Mouse (Mus musculus) intestine, embryonic 14.5 days (tissue): ENCODE measurements at regions not wholly inside any gene's neighbourhood (a gene's known extent, or its start where the extent isn't known, plus 50 kb on each side); places are given as distances from the start of the nearest gene placed in this dataset.
"Not testable (repeated sequence)": the region's sequence is repeated elsewhere in the genome, so short reads cannot be mapped to it uniquely, and the experiment has no call there.

ENCODE experiments used
- ATAC-seq: fragments of 200-750 bp; cut with Nextera tagmentation; replicated peaks from 2 replicates; pipeline ENCODE4 v1.8.0; 2017; ENCODE audit warnings: low read depth, moderate number of reproducible peaks, moderate TSS enrichment, moderate library complexity; ENCODE audit not compliant: low FRiP score, low TSS enrichment
- DNase-seq: peaks from one replicate; pipeline ENCODE4 v3.0.0-alpha.2; 2018; ENCODE audit warnings: low spot score
- H3K27ac ChIP-seq: fragments of 300-500 bp; sonication (generic); 2 replicates; pipeline ENCODE4 v1.5.1; 2014; ENCODE audit warnings: low read depth, mild to moderate bottlenecking, control low read depth
- H3K27me3 ChIP-seq: fragments of 300-500 bp; sonication (generic); replicated peaks from 2 replicates; pipeline ENCODE4 v1.6.1; 2014; ENCODE audit warnings: low read length, control low read depth; ENCODE audit not compliant: control insufficient read depth, insufficient read depth
- H3K36me3 ChIP-seq: fragments of 300-500 bp; sonication (generic); 2 replicates; pipeline ENCODE4 v1.6.1; 2014; ENCODE audit warnings: low read length, control low read depth; ENCODE audit not compliant: control insufficient read depth, insufficient read depth
- H3K4me1 ChIP-seq: fragments of 300-500 bp; sonication (generic); replicated peaks from 2 replicates; pipeline ENCODE4 v1.6.1; 2014; ENCODE audit warnings: low read length, control low read depth, mixed read lengths; ENCODE audit not compliant: control insufficient read depth, insufficient read depth
- H3K4me2 ChIP-seq: fragments of 300-500 bp; sonication (generic); 2 replicates; pipeline ENCODE4 v1.6.1; 2014; ENCODE audit warnings: low read length
- H3K4me3 ChIP-seq: fragments of 300-500 bp; sonication (generic); 2 replicates; pipeline ENCODE4 v1.5.1; 2014; ENCODE audit warnings: low read depth, low read length, control low read depth, mixed read lengths
- H3K9ac ChIP-seq: fragments of 300-500 bp; sonication (generic); 2 replicates; pipeline ENCODE4 v1.6.1; 2014; ENCODE audit warnings: mild to moderate bottlenecking, low read length
- H3K9me3 ChIP-seq: fragments of 300-500 bp; sonication (generic); 2 replicates; pipeline ENCODE4 v1.6.1; 2016; ENCODE audit warnings: low read length, control low read depth; ENCODE audit not compliant: control insufficient read depth
- WGBS: fragments of 180-500 bp; shearing (Covaris S2); extraction: QIAGEN DNeasy Blood & Tissue Kit; methylation state at CpG from one replicate; pipeline ENCODE4 v1.1.7; 2014; 5-methylcytosine and 5-hydroxymethylcytosine counted together

DNA sequence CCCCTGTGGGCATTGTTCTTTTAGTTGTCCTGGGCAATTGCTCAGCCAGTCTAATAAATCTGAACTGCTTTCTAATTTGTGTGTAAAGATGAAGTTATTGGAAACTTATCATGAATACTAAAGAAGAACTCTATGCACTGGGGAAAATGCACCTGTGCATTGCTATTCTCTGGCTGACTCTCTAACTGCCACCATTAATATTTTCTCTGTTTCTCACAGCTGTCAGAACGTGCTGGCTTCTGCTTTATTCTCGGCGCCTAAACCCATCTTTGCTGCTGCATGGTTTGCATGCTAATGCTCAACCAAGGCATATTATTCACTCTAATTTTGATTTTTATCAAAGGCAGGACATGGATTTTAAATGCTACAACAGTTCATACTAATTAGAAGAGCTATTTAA is 128.9 kb upstream of the Gm527 start:
- 85% methylated on average over 3 of the region's 3 CpGs for WGBS
- Histone ChIP-seq H3K9ac (no peak overlapping the region), H3K27ac (no peak overlapping the region), H3K4me1 (no peaks in the 10 kb centered on the region), H3K4me3 (no peak overlapping the region), H3K36me3 (no peaks in the 10 kb centered on the region), H3K4me2 (no peak overlapping the region), H3K9me3 (no peaks in the 10 kb centered on the region), H3K27me3 (no peaks in the 10 kb centered on the region)
- no peak for DNase-seq
- no peak for ATAC-seq

DNA sequence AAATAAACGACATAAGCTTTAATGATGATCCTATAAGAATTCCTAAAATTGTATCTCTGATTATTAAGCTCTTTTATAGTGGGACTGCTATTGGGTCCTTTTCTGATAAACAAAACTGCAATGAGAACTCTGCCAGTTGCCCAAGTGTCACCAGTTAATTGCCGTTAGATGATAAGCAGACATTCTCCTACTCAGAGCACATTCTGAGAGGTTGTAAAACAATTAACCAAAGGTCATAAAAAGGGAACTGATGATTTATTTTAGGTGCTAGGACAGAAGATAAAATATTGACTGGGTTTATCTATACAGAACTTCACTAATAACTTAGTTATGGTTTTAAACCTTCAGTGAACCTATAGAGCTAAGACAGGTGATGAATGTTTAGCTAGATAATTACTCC is 109.2 kb upstream of the Gm527 start:
- H3K36me3 ChIP-seq, H3K4me2 ChIP-seq, H3K9me3 ChIP-seq, H3K27me3 ChIP-seq, DNase-seq, H3K9ac ChIP-seq, H3K4me1 ChIP-seq, ATAC-seq, H3K27ac ChIP-seq, H3K4me3 ChIP-seq: not testable (repeated sequence)
- WGBS: 11% methylated on average over 2 of the region's 2 CpGs

DNA sequence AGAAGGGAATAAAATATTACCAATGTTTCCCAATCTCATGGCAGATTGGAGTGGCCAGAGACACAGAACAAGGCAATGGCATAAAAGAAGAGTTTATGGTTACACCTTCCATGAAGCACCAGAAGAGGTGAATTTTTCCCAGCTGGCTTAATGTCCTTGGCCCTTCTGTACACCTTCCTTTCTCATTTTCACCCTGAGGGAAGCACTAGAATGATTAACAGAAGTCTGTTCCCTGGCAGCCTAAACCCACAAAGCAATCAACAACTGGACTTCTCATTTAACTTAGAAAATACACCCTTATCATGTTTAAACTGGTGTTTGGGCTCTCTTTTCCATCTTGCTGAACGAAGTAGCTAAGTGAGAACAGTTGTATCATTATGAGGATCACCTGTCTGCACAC is 107.6 kb upstream of the Gm527 start:
- Histone ChIP-seq H3K9ac (no peak overlapping the region), H3K36me3 (no peaks in the 10 kb centered on the region), H3K27me3 (no peaks in the 10 kb centered on the region), H3K4me2 (0 out of 2 replicates have a peak overlapping the region, but pooled peaks have one; percentile 13), H3K4me1 (peaks cover 4% of the 10 kb centered on the region; the same call in 1 of the 2 replicates), H3K27ac (no peak overlapping the region), H3K9me3 (no peaks in the 10 kb centered on the region), H3K4me3 (no peak overlapping the region)
- 53% methylated on average over 1 of the region's 1 CpGs for WGBS
- ATAC-seq (no peak), DNase-seq (no peak)

DNA sequence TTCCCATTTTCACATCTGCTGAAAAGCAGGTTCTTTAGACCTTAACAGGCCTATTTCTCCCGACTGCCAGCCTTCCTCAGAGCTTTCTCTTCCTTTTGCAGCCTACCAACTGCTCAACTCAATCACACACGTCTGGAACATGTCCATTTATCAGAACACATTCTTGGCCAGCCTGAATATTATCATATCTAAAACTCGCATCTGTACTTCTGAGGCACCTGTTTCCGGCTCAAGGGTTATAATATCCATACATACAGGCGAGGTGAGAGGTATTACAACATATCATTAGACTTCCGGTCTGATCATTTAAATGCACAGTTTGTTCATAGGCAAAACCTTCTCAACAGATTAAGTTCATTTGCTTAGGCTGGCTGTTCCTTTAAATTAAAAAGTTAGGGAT is 101.8 kb upstream of the Gm527 start:
- Histone ChIP-seq H3K27ac (no peak overlapping the region), H3K4me3 (no peak overlapping the region), H3K9me3 (no peaks in the 10 kb centered on the region), H3K4me1 (no peaks in the 10 kb centered on the region), H3K27me3 (no peaks in the 10 kb centered on the region), H3K9ac (no peak overlapping the region), H3K4me2 (no peak overlapping the region), H3K36me3 (no peaks in the 10 kb centered on the region)
- ATAC-seq (no peak), DNase-seq (no peak)
- 70% methylated on average over 6 of the region's 6 CpGs for WGBS

DNA sequence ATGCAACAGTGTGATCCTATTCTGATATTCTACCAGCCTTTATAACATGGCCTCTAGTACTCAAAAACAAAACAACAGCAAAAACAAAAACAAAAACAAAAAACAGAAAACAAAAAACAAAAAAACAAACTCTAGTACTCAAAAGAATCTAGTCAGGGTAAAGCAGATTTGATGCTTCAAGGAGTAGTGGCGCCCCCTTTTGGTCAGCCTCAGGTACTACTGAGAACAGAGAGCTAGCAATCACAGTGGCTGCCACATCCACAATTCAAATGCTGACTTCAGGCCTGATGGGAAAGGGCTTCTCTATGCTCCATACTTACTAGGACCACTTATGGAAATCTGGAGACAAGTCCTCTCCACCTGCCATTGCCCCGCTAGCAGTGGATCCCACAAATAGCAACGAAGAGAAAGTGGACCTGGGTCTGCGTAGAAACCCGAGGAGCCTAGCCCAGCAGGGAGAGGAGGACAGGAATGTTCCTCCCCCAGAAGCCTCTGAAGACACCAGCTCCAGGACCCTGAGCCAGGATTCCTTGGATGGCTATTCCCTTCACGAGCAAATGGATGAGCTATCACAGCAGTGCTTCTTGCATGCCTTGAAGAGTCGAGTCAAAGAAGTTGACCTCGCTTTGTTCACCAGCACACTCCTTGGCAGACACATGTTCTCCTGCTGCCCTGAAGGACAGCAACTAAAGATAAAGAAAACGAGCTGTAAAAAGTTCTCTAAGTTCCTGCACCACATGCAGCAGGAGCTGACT is 100.5 kb upstream of the Gm527 start:
- Histone ChIP-seq H3K27ac (no peak overlapping the region), H3K4me1 (no peaks in the 10 kb centered on the region), H3K4me2 (no peak overlapping the region), H3K9ac (no peak overlapping the region), H3K36me3 (no peaks in the 10 kb centered on the region), H3K9me3 (no peaks in the 10 kb centered on the region), H3K27me3 (no peaks in the 10 kb centered on the region), H3K4me3 (no peak overlapping the region)
- DNase-seq: no peak
- ATAC-seq: no peak
- WGBS: 62% methylated on average over 9 of the region's 9 CpGs

DNA sequence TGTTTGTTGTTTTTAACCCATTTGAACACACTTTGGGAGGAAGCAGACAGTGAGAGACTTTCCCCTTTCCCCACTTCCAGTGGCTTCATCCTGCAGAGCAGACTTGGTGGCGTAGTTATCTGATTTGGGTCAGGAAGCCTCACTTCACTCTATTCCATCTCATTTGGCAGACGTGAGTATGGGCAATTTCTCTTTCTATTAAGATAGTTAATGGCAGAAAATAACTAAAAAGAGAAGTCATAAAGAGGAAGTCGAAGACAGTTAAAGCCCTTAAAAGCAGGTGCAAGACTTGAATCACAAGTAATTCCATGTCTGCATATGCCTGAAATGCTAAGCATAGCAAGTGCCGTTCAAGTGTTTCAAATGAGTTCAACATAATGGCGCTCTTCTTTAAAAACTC is 97.0 kb upstream of the Gm527 start:
- DNase-seq (no peak), ATAC-seq (no peak)
- Histone ChIP-seq H3K4me1 (no peaks in the 10 kb centered on the region), H3K27me3 (no peaks in the 10 kb centered on the region), H3K9me3 (0 out of 2 replicates have a peak, but pooled peaks cover 3% of the 10 kb centered on the region), H3K4me2 (no peak overlapping the region), H3K27ac (no peak overlapping the region), H3K36me3 (no peaks in the 10 kb centered on the region), H3K4me3 (no peak overlapping the region), H3K9ac (no peak overlapping the region)
- 86% methylated on average over 5 of the region's 5 CpGs for WGBS

DNA sequence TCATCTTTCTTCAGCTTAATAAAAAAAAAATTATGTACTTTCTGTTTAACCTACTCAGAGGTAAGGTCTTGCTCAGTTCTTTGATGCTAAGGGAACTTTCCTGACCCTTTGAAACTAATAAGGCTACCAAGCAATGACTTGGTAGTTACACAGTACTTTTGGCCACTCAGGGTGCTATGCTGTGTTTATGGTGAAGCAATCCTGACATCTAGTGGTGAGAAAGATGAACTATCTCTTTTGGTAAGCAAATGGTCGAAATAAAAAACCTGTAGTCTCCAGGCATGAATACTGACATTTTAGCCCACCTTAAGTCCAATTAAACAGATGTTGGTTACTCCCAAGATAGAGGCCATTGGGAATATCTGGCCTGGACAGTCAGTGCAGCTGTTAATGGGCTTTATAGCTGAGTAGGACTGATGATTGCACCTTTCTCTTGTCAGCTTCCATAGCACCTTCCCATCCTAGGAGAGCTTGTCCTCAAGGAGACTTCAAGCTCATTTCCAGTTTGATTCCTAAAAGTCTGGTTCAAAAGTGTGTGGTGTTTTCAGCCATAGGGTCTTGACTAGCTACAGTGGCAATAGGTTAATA is 88.0 kb upstream of the Gm527 start:
- Histone ChIP-seq H3K4me1 (no peaks in the 10 kb centered on the region), H3K9me3 (0 out of 2 replicates have a peak, but pooled peaks cover 3% of the 10 kb centered on the region), H3K4me3 (no peak overlapping the region), H3K36me3 (no peaks in the 10 kb centered on the region), H3K27ac (no peak overlapping the region), H3K4me2 (no peak overlapping the region), H3K27me3 (no peaks in the 10 kb centered on the region), H3K9ac (no peak overlapping the region)
- 3% methylated on average over 1 of the region's 1 CpGs for WGBS
- no peak for DNase-seq
- ATAC-seq: peak; percentile 75

DNA sequence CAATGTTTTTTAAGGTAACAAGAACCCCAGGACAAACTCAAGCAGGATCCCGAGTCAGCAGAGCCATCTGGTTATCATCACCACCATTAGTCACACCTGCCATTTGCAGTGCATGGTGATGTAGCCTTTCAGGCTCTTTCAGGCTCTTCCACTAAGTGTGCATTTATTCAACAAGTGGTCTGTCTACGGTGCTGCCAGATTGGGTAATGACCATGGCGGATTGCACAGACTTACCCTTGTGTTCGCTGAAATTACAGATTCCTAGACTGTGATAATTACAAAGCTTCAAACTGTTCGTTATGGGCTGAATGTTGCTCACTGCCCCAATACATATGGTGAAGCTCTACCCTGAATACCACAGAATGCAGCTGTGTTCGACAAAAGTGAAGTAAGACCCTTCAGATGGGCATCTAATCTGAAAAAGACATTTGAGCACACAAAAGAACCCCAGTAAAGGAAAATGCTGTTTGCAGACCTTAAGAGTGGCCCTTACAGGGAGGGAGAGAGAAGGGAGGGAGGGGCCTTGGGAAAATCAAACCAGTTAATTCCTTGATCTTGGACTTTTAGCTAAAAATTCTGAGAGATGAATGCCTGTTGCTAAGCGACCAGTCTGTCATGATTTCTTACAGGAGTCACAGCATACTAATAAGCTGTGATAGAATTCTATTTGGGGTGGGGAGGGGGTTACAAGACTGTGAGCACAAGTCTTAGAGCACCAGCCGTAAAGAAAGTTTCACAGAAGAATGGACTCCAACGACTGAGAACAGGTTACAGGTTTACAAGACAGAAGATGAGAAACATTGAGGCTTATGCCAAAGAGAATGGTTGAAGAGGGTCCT is 85.2 kb upstream of the Gm527 start:
- H3K27ac ChIP-seq: no peak overlapping the region
- H3K4me2 ChIP-seq: no peak overlapping the region
- ATAC-seq (no peak), DNase-seq (no peak)
- no peaks in the 10 kb centered on the region for H3K27me3 ChIP-seq
- 60% methylated on average over 9 of the region's 9 CpGs for WGBS
- no peaks in the 10 kb centered on the region for H3K4me1 ChIP-seq
- H3K9me3 ChIP-seq: no peaks in the 10 kb centered on the region
- no peak overlapping the region for H3K9ac ChIP-seq
- no peak overlapping the region for H3K4me3 ChIP-seq
- H3K36me3 ChIP-seq: no peaks in the 10 kb centered on the region
